Mouse (Mus musculus) midbrain, embryonic 10.5 days (tissue): Measurements from ENCODE around the gene Tmem82. TPM values are rescaled to one million over a fixed set of nuclear protein-coding genes. Genes with fewer than 3 reads are reported as not detected.

Experiments used
- DNase-seq: peaks from one replicate; pipeline ENCODE4 v3.0.0-alpha.2; 2017; ENCODE audit warnings: low spot score
- H3K27ac ChIP-seq: fragments of 300-500 bp; sonication (generic); replicated peaks from 2 replicates; pipeline ENCODE4 v1.5.1; 2016; ENCODE audit warnings: mild to moderate bottlenecking
- H3K27me3 ChIP-seq: fragments of 300-500 bp; sonication (generic); 2 replicates; pipeline ENCODE4 v1.6.1; 2016; ENCODE audit warnings: low read depth, mild to moderate bottlenecking; ENCODE audit not compliant: poor library complexity, severe bottlenecking
- H3K36me3 ChIP-seq: fragments of 300-500 bp; sonication (generic); 2 replicates; pipeline ENCODE4 v1.6.1; 2016; ENCODE audit warnings: mild to moderate bottlenecking, moderate library complexity
- H3K4me1 ChIP-seq: fragments of 300-500 bp; sonication (generic); 2 replicates; pipeline ENCODE4 v1.6.1; 2016
- H3K4me3 ChIP-seq: fragments of 300-500 bp; sonication (generic); 2 replicates; pipeline ENCODE4 v1.5.1; 2016; ENCODE audit warnings: mild to moderate bottlenecking, moderate library complexity
- H3K9me3 ChIP-seq: fragments of 300-500 bp; sonication (generic); replicated peaks from 2 replicates; pipeline ENCODE4 v1.6.1; 2016; ENCODE audit warnings: mild to moderate bottlenecking
- WGBS: fragments of 180-500 bp; shearing (Covaris S2); methylation state at CpG from one replicate; pipeline ENCODE4 v1.1.7; 2016; 5-methylcytosine and 5-hydroxymethylcytosine counted together
- polyA plus RNA-seq: library from polyadenylated mRNA; unstranded; fragments of >200 nt; fragmentation: Nextera tagmentation; extraction: Ambion mirVana; gene quantifications from 2 replicates; pipeline ENCODE4 v1.2.1, GENCODE M21; 2016

The Tmem82 gene
- polyA plus RNA-seq, 1 experiment from 2014 or later: 1.3 TPM

- Histone ChIP-seq H3K9me3 (no peaks in the 10 kb centered on the region), H3K36me3 (peaks cover 70% of the 10 kb centered on the region), H3K4me3 (no peak overlapping the region), H3K27ac (no peak overlapping the region), H3K4me1 (0 out of 2 replicates have a peak, but pooled peaks cover 12% of the 10 kb centered on the region), H3K27me3 (no peaks in the 10 kb centered on the region)
- DNase-seq: no peak
- 92% methylated on average over 8 of the region's 8 CpGs for WGBS
Observed at GRCm38 (mm10) chr4:141653044-141653443, 34.6 kb upstream of the Tmem82 start.

GRCm38 (mm10) chr4:141651944-141652343, 33.5 kb upstream of the Tmem82 start:
- no peak for DNase-seq
- Histone ChIP-seq H3K27me3 (no peaks in the 10 kb centered on the region), H3K36me3 (peaks cover 74% of the 10 kb centered on the region), H3K9me3 (no peaks in the 10 kb centered on the region), H3K4me3 (no peak overlapping the region), H3K27ac (no peak overlapping the region), H3K4me1 (0 out of 2 replicates have a peak, but pooled peaks cover 8% of the 10 kb centered on the region)
- 91% methylated on average over 10 of the region's 10 CpGs for WGBS

GRCm38 (mm10) chr4:141651286-141651685, 32.9 kb upstream of the Tmem82 start:
- Histone ChIP-seq H3K27ac (no peak overlapping the region), H3K4me1 (0 out of 2 replicates have a peak, but pooled peaks cover 6% of the 10 kb centered on the region), H3K36me3 (peaks cover 75% of the 10 kb centered on the region), H3K9me3 (no peaks in the 10 kb centered on the region), H3K4me3 (no peak overlapping the region), H3K27me3 (no peaks in the 10 kb centered on the region)
- WGBS: 94% methylated on average over 6 of the region's 6 CpGs
- no peak for DNase-seq

- H3K36me3 ChIP-seq: peaks cover 62% of the 10 kb centered on the region
- no peaks in the 10 kb centered on the region for H3K27me3 ChIP-seq
- no peak overlapping the region for H3K4me3 ChIP-seq
- no peaks in the 10 kb centered on the region for H3K9me3 ChIP-seq
- no peak overlapping the region for H3K27ac ChIP-seq
- 0 out of 2 replicates have a peak, but pooled peaks cover 6% of the 10 kb centered on the region for H3K4me1 ChIP-seq
- 88% methylated on average over 6 of the region's 6 CpGs for WGBS
- DNase-seq: no peak
Observed at GRCm38 (mm10) chr4:141649244-141649643, 30.8 kb upstream of the Tmem82 start.

- 91% methylated on average over 5 of the region's 5 CpGs for WGBS
- H3K4me1 ChIP-seq: 0 out of 2 replicates have a peak, but pooled peaks cover 6% of the 10 kb centered on the region
- H3K27ac ChIP-seq: no peak overlapping the region
- no peaks in the 10 kb centered on the region for H3K9me3 ChIP-seq
- no peak for DNase-seq
- H3K27me3 ChIP-seq: no peaks in the 10 kb centered on the region
- H3K36me3 ChIP-seq: peaks cover 52% of the 10 kb centered on the region
- no peak overlapping the region for H3K4me3 ChIP-seq
Observed at GRCm38 (mm10) chr4:141648262-141648661, 29.8 kb upstream of the Tmem82 start.

- H3K4me3 ChIP-seq: no peak overlapping the region
- H3K9me3 ChIP-seq: no peaks in the 10 kb centered on the region
- 96% methylated on average over 3 of the region's 3 CpGs for WGBS
- 0 out of 2 replicates have a peak, but pooled peaks cover 6% of the 10 kb centered on the region for H3K4me1 ChIP-seq
- no peaks in the 10 kb centered on the region for H3K27me3 ChIP-seq
- no peak overlapping the region for H3K27ac ChIP-seq
- no peak for DNase-seq
- peaks cover 50% of the 10 kb centered on the region for H3K36me3 ChIP-seq
Observed at GRCm38 (mm10) chr4:141647187-141647586, 28.8 kb upstream of the Tmem82 start.

GRCm38 (mm10) chr4:141645988-141646387, 27.6 kb upstream of the Tmem82 start:
- no peak for DNase-seq
- Histone ChIP-seq H3K36me3 (peaks cover 52% of the 10 kb centered on the region), H3K4me1 (peaks cover 7% of the 10 kb centered on the region; the same call in 1 of the 2 replicates), H3K27me3 (no peaks in the 10 kb centered on the region), H3K27ac (no peak overlapping the region), H3K4me3 (no peak overlapping the region), H3K9me3 (no peaks in the 10 kb centered on the region)
- 94% methylated on average over 8 of the region's 8 CpGs for WGBS

DNA sequence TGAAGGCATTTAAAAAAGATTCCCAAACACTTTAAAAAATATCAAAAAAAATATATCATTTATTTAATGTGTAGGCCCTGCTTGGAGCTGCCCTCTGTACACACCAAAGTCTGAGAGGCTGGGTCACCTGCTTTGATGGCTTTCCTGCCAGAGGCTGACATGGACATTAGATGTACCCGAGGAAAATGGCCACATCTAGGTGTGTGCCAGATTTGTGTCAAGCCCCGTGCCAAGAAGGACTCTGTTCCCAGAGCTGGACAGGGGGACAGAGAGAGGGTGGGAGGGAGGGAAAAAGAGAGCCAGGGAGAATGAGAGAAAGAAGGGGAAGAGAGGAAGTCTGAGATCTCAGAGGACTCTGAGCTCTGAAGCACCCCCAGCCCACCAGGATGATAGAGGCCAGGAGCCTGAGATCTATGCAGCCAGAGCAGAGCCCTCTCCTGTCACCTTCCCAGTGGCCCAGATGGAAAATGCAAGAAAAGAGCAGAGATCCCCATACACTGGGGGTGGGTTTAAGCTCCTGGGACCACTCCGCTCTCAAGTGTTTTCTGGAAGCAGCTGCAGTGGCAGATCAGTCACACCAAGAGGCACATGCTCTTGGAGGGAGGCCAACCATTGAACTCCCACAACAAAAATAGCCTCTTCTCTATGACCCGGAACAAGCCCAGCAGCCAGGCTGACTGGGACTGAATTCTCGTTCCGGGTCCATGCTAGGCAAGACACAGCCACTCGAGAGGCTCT, 24.9 kb upstream of the Tmem82 start:
- Histone ChIP-seq H3K27me3 (no peaks in the 10 kb centered on the region), H3K36me3 (peaks cover 63% of the 10 kb centered on the region), H3K4me1 (peaks cover 8% of the 10 kb centered on the region), H3K4me3 (no peak overlapping the region), H3K27ac (0 out of 2 replicates have a peak overlapping the region, but pooled peaks have one; percentile 6), H3K9me3 (no peaks in the 10 kb centered on the region)
- 80% methylated on average over 7 of the region's 7 CpGs for WGBS
- DNase-seq: no peak

DNA sequence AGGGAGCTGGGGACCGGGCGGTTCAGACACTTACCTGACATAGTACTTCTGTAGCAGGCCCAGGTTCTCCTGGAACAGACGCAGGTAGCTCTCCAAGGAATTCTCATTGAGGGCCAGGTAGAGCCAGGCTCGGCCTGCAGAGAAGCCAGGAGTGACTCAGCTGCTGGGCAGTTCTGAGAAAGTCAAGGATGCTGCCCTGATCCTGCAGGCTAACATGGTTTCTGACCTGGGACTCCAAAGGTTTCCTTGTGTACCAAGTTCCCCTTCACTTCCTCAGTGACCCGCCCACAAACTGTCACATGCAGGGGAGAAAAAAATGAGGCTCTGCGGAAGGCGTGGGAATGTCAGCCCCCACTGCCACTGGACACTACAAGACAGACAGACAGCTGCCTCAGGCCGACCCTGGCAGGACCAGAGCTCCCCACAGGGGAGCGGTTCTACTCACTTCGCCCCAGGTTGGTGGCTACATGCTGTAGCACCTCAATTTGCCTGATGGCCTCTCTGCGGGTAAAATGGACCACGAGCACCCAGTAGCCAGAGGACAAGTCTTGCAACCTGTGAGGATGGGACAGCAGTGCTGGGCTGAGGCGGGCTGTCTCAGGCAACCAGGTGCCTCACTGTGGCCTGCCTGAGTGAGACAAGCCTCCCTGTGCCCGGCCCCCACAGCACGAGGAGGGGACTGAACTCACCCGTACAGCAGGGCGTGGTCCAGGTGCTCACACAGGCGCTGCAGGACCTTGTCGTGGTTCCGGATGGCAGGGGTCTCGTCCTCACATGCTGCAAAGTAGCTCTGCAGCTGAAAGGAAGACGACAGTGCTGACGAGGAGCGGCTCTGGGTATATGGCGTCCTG, 23.8 kb upstream of the Tmem82 start:
- H3K4me1 ChIP-seq: peaks cover 11% of the 10 kb centered on the region
- no peaks in the 10 kb centered on the region for H3K27me3 ChIP-seq
- 92% methylated on average over 25 of the region's 25 CpGs for WGBS
- no peak overlapping the region for H3K27ac ChIP-seq
- H3K9me3 ChIP-seq: no peaks in the 10 kb centered on the region
- peaks cover 64% of the 10 kb centered on the region for H3K36me3 ChIP-seq
- no peak overlapping the region for H3K4me3 ChIP-seq
- no peak for DNase-seq

DNA sequence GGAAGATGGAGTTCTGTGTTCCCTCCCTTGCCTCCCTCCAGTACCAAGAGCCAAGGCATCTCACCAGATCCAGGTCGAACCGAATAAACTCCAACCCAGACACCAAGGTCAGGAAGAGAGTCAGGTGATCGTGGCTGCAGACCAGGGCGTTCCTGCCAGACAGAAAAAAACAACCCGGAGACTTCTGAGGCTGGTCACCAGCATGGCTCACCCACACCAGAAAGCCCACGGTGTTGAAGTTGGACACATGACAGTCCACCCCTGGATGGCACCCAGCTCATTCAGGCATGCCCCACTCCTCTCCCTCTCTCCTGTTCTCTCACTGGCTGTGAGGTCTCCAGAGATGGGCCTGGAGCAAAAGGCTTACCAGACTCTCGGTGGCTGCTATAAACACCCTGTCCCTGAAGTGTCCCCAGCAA, 22.9 kb upstream of the Tmem82 start:
- Histone ChIP-seq H3K27me3 (no peaks in the 10 kb centered on the region), H3K4me1 (peaks cover 11% of the 10 kb centered on the region), H3K4me3 (no peak overlapping the region), H3K9me3 (no peaks in the 10 kb centered on the region), H3K27ac (no peak overlapping the region), H3K36me3 (peaks cover 64% of the 10 kb centered on the region)
- WGBS: 88% methylated on average over 7 of the region's 7 CpGs
- no peak for DNase-seq

- peaks cover 11% of the 10 kb centered on the region for H3K4me1 ChIP-seq
- H3K4me3 ChIP-seq: no peak overlapping the region
- no peak for DNase-seq
- WGBS: 67% methylated on average over 11 of the region's 11 CpGs
- no peaks in the 10 kb centered on the region for H3K27me3 ChIP-seq
- no peaks in the 10 kb centered on the region for H3K9me3 ChIP-seq
- H3K36me3 ChIP-seq: peaks cover 71% of the 10 kb centered on the region
- no peak overlapping the region for H3K27ac ChIP-seq
Observed at GRCm38 (mm10) chr4:141639474-141639873, 21.0 kb upstream of the Tmem82 start.

DNA sequence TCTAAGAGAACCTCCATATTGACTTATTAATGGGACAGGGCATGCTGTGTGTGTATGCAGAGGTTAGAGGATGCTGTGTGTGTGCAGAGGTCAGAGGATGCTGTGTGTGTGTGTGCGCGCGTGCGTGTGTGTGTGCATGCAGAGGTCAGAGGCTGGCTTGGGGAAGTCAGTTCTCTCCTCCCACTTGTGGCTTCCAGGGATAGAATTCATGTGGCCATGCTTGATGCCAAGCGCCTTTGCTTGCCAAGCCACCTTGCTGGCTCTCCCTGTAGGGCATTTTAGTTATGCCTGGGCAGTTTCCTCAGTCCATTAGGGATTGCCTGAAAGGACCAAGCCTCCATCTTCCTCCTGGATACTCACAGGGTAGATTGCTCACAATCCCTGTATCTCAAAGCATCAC, 18.3 kb upstream of the Tmem82 start:
- Histone ChIP-seq H3K4me3 (no peak overlapping the region), H3K27ac (no peak overlapping the region), H3K27me3 (no peaks in the 10 kb centered on the region), H3K9me3 (no peaks in the 10 kb centered on the region), H3K36me3 (peaks cover 87% of the 10 kb centered on the region), H3K4me1 (peaks cover 11% of the 10 kb centered on the region)
- WGBS: 98% methylated on average over 5 of the region's 5 CpGs
- no peak for DNase-seq

DNA sequence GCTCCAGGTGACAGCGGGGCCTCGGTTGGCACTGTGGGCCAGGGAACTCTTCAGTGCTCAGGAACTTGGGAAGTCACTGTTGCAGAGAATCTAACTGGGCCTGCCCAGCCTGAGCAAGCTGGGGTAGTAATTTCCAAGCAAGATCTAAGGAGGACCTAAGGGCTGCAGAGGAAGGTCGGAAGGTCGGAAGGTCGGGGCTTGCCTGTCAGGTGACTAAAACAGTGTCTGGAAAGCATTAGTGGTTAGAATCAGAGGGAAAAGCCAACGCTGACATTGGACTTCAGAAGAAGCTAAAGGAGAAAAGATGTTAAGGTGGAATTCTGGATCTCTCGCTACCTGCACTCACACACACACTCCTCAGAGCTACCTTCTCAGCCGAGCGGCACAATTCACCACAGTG, 17.6 kb upstream of the Tmem82 start:
- Histone ChIP-seq H3K4me1 (peaks cover 4% of the 10 kb centered on the region), H3K27ac (no peak overlapping the region), H3K27me3 (no peaks in the 10 kb centered on the region), H3K4me3 (no peak overlapping the region), H3K9me3 (no peaks in the 10 kb centered on the region), H3K36me3 (peaks cover 87% of the 10 kb centered on the region)
- DNase-seq: no peak
- WGBS: 78% methylated on average over 9 of the region's 9 CpGs
